Mouse (Mus musculus): Measurements from ENCODE around the gene Usp46. TPM values are rescaled to one million over a fixed set of nuclear protein-coding genes. Genes with fewer than 3 reads are reported as not detected.

The Usp46 gene
- polyA plus RNA-seq, 1 experiment: 2.7 TPM

GRCm38 (mm10) chr5:74068714-74069321 is 587 bp upstream of the Usp46 start:
- WGBS: under 1% methylated on average over 18 of the region's 18 CpGs
- H3K27me3 ChIP-seq (ENCODE audit: control insufficient read depth, insufficient read depth, low read length): no peaks in the 10 kb centered on the region
- no peak for TF ChIP-seq POLR2A (IDR thresholded peaks at IDR 0.05; ENCODE audit: low read depth, low read length)
- no peak for TF ChIP-seq CTCF (IDR thresholded peaks at IDR 0.05; ENCODE audit: extremely low read depth, insufficient read depth, insufficient read length, insufficient replicate concordance)

GRCm38 (mm10) chr5:74067346-74067745 is 885 bp downstream of the Usp46 start:
- H3K36me3 ChIP-seq (ENCODE audit: control insufficient read depth, insufficient read depth, low read length): no peaks in the 10 kb centered on the region
- no peaks in the 10 kb centered on the region for H3K4me1 ChIP-seq (ENCODE audit: control insufficient read depth, insufficient read depth, insufficient read length)
- WGBS: 58% methylated on average over 4 of the region's 4 CpGs
- no peaks in the 10 kb centered on the region for H3K27me3 ChIP-seq (ENCODE audit: control insufficient read depth, insufficient read depth, low read length)
- H3K27ac ChIP-seq (ENCODE audit: insufficient read depth, low read length): no peak overlapping the region
- H3K4me3 ChIP-seq (ENCODE audit: extremely low read depth, insufficient read depth, insufficient read length): peak overlapping the region; percentile 98; the same call in 1 of the 2 replicates
- DNase-seq (ENCODE audit: low read depth in 1 of 2, low spot score in 2 of 2): no peak
- TF ChIP-seq CTCF (IDR thresholded peaks at IDR 0.05; ENCODE audit: extremely low read depth, insufficient read depth, insufficient read length, insufficient replicate concordance) (no peak), POLR2A (IDR thresholded peaks at IDR 0.05; ENCODE audit: low read depth, low read length) (no peak)

More at GRCm38 (mm10) chr5:74068714-74069321, 587 bp upstream of the Usp46 start:
- H3K4me1 ChIP-seq (ENCODE audit: control insufficient read depth, insufficient read depth, insufficient read length): no peaks in the 10 kb centered on the region
- H3K4me3 ChIP-seq (ENCODE audit: extremely low read depth, insufficient read depth, insufficient read length): peak overlapping the region; percentile 98
- no peaks in the 10 kb centered on the region for H3K36me3 ChIP-seq (ENCODE audit: control insufficient read depth, insufficient read depth, low read length)
- DNase-seq (ENCODE audit: low read depth in 1 of 2, low spot score in 2 of 2): peak in 1 of 2 experiments; percentile 53
- peak overlapping the region; percentile 84 for H3K27ac ChIP-seq (ENCODE audit: insufficient read depth, low read length)

- Histone ChIP-seq H3K4me1 (ENCODE audit: control insufficient read depth, insufficient read depth, insufficient read length) (no peaks in the 10 kb centered on the region), H3K27ac (ENCODE audit: insufficient read depth, low read length) (no peak overlapping the region), H3K4me3 (ENCODE audit: extremely low read depth, insufficient read depth, insufficient read length) (no peak overlapping the region), H3K36me3 (ENCODE audit: control insufficient read depth, insufficient read depth, low read length) (no peaks in the 10 kb centered on the region), H3K27me3 (ENCODE audit: control insufficient read depth, insufficient read depth, low read length) (no peaks in the 10 kb centered on the region)
- 78% methylated on average over 12 of the region's 12 CpGs for WGBS
- no peak for TF ChIP-seq CTCF (IDR thresholded peaks at IDR 0.05; ENCODE audit: extremely low read depth, insufficient read depth, insufficient read length, insufficient replicate concordance)
- no peak for TF ChIP-seq POLR2A (IDR thresholded peaks at IDR 0.05; ENCODE audit: low read depth, low read length)
- no peak for DNase-seq (ENCODE audit: low read depth in 1 of 2, low spot score in 2 of 2)
Measured at GRCm38 (mm10) chr5:74066416-74067115, 1.7 kb downstream of the Usp46 start.

GRCm38 (mm10) chr5:74065565-74066275 is 2.5 kb downstream of the Usp46 start:
- TF ChIP-seq POLR2A (IDR thresholded peaks at IDR 0.05; ENCODE audit: low read depth, low read length) (no peak), CTCF (IDR thresholded peaks at IDR 0.05; ENCODE audit: extremely low read depth, insufficient read depth, insufficient read length, insufficient replicate concordance) (no peak)
- H3K4me1 ChIP-seq (ENCODE audit: control insufficient read depth, insufficient read depth, insufficient read length): no peaks in the 10 kb centered on the region

GRCm38 (mm10) chr5:74064844-74065243 is 3.4 kb downstream of the Usp46 start:
- H3K4me1 ChIP-seq (ENCODE audit: control insufficient read depth, insufficient read depth, insufficient read length): no peaks in the 10 kb centered on the region
- H3K27ac ChIP-seq (ENCODE audit: insufficient read depth, low read length): 0 out of 2 replicates have a peak overlapping the region, but pooled peaks have one; percentile 5
- no peak for TF ChIP-seq CTCF (IDR thresholded peaks at IDR 0.05; ENCODE audit: extremely low read depth, insufficient read depth, insufficient read length, insufficient replicate concordance)
- TF ChIP-seq POLR2A (IDR thresholded peaks at IDR 0.05; ENCODE audit: low read depth, low read length): no peak
- no peak for DNase-seq (ENCODE audit: low read depth in 1 of 2, low spot score in 2 of 2)
- WGBS: 74% methylated on average over 7 of the region's 7 CpGs
- peak overlapping the region; percentile 19; the same call in 1 of the 2 replicates for H3K4me3 ChIP-seq (ENCODE audit: extremely low read depth, insufficient read depth, insufficient read length)
- H3K27me3 ChIP-seq (ENCODE audit: control insufficient read depth, insufficient read depth, low read length): no peaks in the 10 kb centered on the region
- no peaks in the 10 kb centered on the region for H3K36me3 ChIP-seq (ENCODE audit: control insufficient read depth, insufficient read depth, low read length)

More at GRCm38 (mm10) chr5:74065565-74066275, 2.5 kb downstream of the Usp46 start:
- Histone ChIP-seq H3K36me3 (ENCODE audit: control insufficient read depth, insufficient read depth, low read length) (no peaks in the 10 kb centered on the region), H3K27me3 (ENCODE audit: control insufficient read depth, insufficient read depth, low read length) (no peaks in the 10 kb centered on the region), H3K4me3 (ENCODE audit: extremely low read depth, insufficient read depth, insufficient read length) (no peak overlapping the region), H3K27ac (ENCODE audit: insufficient read depth, low read length) (no peak overlapping the region)
- no peak for DNase-seq (ENCODE audit: low read depth in 1 of 2, low spot score in 2 of 2)
- WGBS: 83% methylated on average over 11 of the region's 11 CpGs

- Histone ChIP-seq H3K27me3 (ENCODE audit: control insufficient read depth, insufficient read depth, low read length) (no peaks in the 10 kb centered on the region), H3K4me1 (ENCODE audit: control insufficient read depth, insufficient read depth, insufficient read length) (no peaks in the 10 kb centered on the region), H3K27ac (ENCODE audit: insufficient read depth, low read length) (no peak overlapping the region), H3K4me3 (ENCODE audit: extremely low read depth, insufficient read depth, insufficient read length) (no peak overlapping the region), H3K36me3 (ENCODE audit: control insufficient read depth, insufficient read depth, low read length) (no peaks in the 10 kb centered on the region)
- 79% methylated on average over 5 of the region's 5 CpGs for WGBS
- TF ChIP-seq POLR2A (IDR thresholded peaks at IDR 0.05; ENCODE audit: low read depth, low read length) (no peak), CTCF (IDR thresholded peaks at IDR 0.05; ENCODE audit: extremely low read depth, insufficient read depth, insufficient read length, insufficient replicate concordance) (no peak)
- DNase-seq (ENCODE audit: low read depth in 1 of 2, low spot score in 2 of 2): no peak
Measured at GRCm38 (mm10) chr5:74063226-74063747, 4.9 kb downstream of the Usp46 start.
